Mouse (Mus musculus) heart, embryonic 16.5 days (tissue): ENCODE measurements around the gene Tmem18. TPM values are rescaled to one million over a fixed set of nuclear protein-coding genes. Genes with fewer than 3 reads are reported as not detected.

Source experiments
- ATAC-seq: fragments of 200-750 bp; cut with Nextera tagmentation; replicated peaks from 2 replicates; pipeline ENCODE4 v1.8.0; 2017; ENCODE audit warnings: moderate number of reproducible peaks; ENCODE audit not compliant: insufficient read depth, low FRiP score; ENCODE audit errors: extremely low read depth
- H3K27ac ChIP-seq: fragments of 300-500 bp; sonication (generic); 2 replicates; pipeline ENCODE4 v1.5.1; 2014; ENCODE audit warnings: mild to moderate bottlenecking, low read length, control low read depth, moderate library complexity
- H3K27me3 ChIP-seq: fragments of 300-500 bp; sonication (generic); 2 replicates; pipeline ENCODE4 v1.6.1; 2014; ENCODE audit warnings: low read length, mixed read lengths; ENCODE audit not compliant: control insufficient read depth, insufficient read depth
- H3K36me3 ChIP-seq: fragments of 300-500 bp; sonication (generic); 2 replicates; pipeline ENCODE4 v1.6.1; 2014; ENCODE audit not compliant: control insufficient read depth, insufficient read depth
- H3K4me1 ChIP-seq: fragments of 300-500 bp; sonication (generic); 2 replicates; pipeline ENCODE4 v1.6.1; 2014; ENCODE audit warnings: low read length, mixed read lengths; ENCODE audit not compliant: control insufficient read depth, insufficient read depth
- H3K4me2 ChIP-seq: fragments of 300-500 bp; sonication (generic); 2 replicates; pipeline ENCODE4 v1.6.1; 2014; ENCODE audit warnings: low read depth, mild to moderate bottlenecking, control low read depth, low read length
- H3K4me3 ChIP-seq: fragments of 300-500 bp; sonication (generic); 2 replicates; pipeline ENCODE4 v1.5.1; 2014; ENCODE audit warnings: mild to moderate bottlenecking, control low read depth, low read length
- H3K9ac ChIP-seq: fragments of 300-500 bp; sonication (generic); 2 replicates; pipeline ENCODE4 v1.6.1; 2014; ENCODE audit warnings: low read length, control low read depth
- H3K9me3 ChIP-seq: fragments of 300-500 bp; sonication (generic); replicated peaks from 2 replicates; pipeline ENCODE4 v1.6.1; 2016; ENCODE audit warnings: low read length; ENCODE audit not compliant: control insufficient read depth
- WGBS: fragments of 180-500 bp; shearing (Covaris S2); extraction: QIAGEN DNeasy Blood & Tissue Kit; methylation state at CpG from one replicate; pipeline ENCODE4 v1.1.7; 2014; 5-methylcytosine and 5-hydroxymethylcytosine counted together
- microRNA-seq: library from miRNA; unstranded; fragments of <30 nt; microRNA quantifications from one replicate; pipeline ENCODE4, GENCODE M21; 2017
- polyA plus RNA-seq: library from polyadenylated mRNA; unstranded; fragments of >200 nt; fragmentation: Nextera tagmentation; extraction: Ambion mirVana; gene quantifications from 2 replicates; pipeline ENCODE4 v1.2.1, GENCODE M21; 2015

Tmem18 gene
- polyA plus RNA-seq, 1 experiment from 2014 or later, result 14.1 TPM

DNA sequence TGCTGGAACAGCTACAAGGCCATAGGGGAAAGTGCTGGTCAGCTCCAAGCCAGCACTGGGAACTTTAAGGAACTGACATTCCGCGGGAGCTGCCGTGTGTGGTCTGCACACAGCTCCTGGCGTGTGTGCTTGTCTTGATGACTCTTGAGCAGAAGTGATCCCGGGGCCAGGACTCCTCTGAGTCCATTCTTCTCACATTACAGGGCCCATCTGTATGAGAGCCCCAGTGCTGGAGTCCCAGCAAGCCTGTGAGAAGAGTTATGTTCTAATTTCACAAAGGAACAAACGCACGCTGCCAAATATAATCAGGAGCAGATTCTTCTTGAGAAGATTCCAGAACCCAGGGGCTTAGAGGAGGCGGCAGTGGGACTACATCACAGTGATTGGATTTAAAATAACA is 34.2 kb downstream of the Tmem18 start:
- Histone ChIP-seq H3K27ac (no peak overlapping the region), H3K4me2 (no peak overlapping the region), H3K27me3 (no peaks in the 10 kb centered on the region), H3K36me3 (no peaks in the 10 kb centered on the region), H3K4me1 (no peaks in the 10 kb centered on the region), H3K9me3 (no peaks in the 10 kb centered on the region), H3K4me3 (no peak overlapping the region), H3K9ac (no peak overlapping the region)
- WGBS, result 35% methylated on average over 8 of the region's 8 CpGs
- no peak for ATAC-seq

DNA sequence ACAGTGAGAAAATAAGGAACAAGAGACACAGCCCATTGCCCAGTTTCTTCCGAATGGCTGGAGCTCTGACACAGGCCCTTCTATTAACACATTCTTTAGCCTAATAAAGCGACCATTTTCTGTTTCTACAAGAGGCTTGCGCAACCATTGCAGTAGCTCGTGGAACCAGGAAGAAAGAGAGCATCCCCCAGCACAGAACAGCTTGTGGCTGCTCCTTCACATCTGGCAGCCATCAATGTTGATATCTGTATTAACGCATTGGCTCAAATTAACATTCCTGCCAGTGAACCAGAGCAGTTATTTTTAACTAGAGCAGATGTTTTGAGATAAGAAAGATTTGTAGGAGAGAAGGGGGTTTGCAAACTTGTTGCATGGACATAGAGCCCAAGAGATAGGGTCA is 44.2 kb downstream of the Tmem18 start:
- no peaks in the 10 kb centered on the region for H3K27me3 ChIP-seq
- no peak overlapping the region for H3K4me3 ChIP-seq
- no peaks in the 10 kb centered on the region for H3K4me1 ChIP-seq
- no peaks in the 10 kb centered on the region for H3K36me3 ChIP-seq
- 52% methylated on average over 5 of the region's 5 CpGs for WGBS
- no peak for ATAC-seq
- H3K9me3 ChIP-seq, result no peaks in the 10 kb centered on the region
- no peak overlapping the region for H3K4me2 ChIP-seq
- no peak overlapping the region for H3K9ac ChIP-seq
- H3K27ac ChIP-seq, result no peak overlapping the region

DNA sequence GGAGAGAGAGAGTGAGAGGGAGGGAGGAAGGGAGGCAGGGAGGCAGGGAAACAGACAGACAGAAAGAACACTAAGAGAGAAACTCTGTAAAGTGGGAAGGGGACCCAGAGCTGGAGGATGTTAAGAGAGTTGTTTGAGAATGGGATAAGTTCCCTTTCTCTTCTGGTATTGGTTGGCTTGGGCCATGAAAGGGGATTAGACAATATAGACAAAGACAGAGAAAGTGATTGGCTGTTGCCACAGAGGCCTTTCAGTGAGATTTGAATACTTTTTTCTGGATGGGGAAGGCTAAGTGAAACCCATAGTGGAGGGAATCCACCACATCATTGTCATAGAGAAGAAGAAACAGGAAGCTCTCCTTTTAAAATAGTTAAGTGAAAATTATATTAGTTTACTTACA is 50.3 kb downstream of the Tmem18 start:
- H3K9me3 ChIP-seq, result 0 out of 2 replicates have a peak, but pooled peaks cover 3% of the 10 kb centered on the region
- no peak overlapping the region for H3K4me3 ChIP-seq
- H3K4me1 ChIP-seq, result no peaks in the 10 kb centered on the region
- H3K27ac ChIP-seq, result no peak overlapping the region
- no peak overlapping the region for H3K4me2 ChIP-seq
- no peak overlapping the region for H3K9ac ChIP-seq
- ATAC-seq, result no peak
- H3K27me3 ChIP-seq, result no peaks in the 10 kb centered on the region
- H3K36me3 ChIP-seq, result no peaks in the 10 kb centered on the region

Small RNA genes within 50 kb of the gene (microRNA-seq; reads per million reads assigned to microRNA genes)
- gene Gm25243, result not detected

Other genes with a start within 250 kb of the Tmem18 start
- 3.7 and 5.2 TPM in 2 replicates for gene Sntg2, start 211.1 kb upstream of the Tmem18 start, polyA plus RNA-seq